Mouse (Mus musculus) kidney, adult 2 months (tissue): ENCODE measurements at regions not wholly inside any gene's neighbourhood (a gene's known extent, or its start where the extent isn't known, plus 50 kb on each side); places are given as distances from the start of the nearest gene placed in this dataset.

Source experiments
- CTCF ChIP-seq: fragments of 200-500 bp; conservative IDR thresholded peaks from 2 replicates; pipeline ENCODE4 v1.5.1; 2011; ENCODE audit warnings: low read depth, mild to moderate bottlenecking, control low read depth, low read length, moderate library complexity, mixed read lengths; ENCODE audit not compliant: insufficient read depth, insufficient read length
- POLR2A ChIP-seq: fragments of 200-500 bp; IDR thresholded peaks from one replicate; pipeline ENCODE4 v1.6.1; 2011; ENCODE audit warnings: low read depth, low read length, control low read depth

DNA sequence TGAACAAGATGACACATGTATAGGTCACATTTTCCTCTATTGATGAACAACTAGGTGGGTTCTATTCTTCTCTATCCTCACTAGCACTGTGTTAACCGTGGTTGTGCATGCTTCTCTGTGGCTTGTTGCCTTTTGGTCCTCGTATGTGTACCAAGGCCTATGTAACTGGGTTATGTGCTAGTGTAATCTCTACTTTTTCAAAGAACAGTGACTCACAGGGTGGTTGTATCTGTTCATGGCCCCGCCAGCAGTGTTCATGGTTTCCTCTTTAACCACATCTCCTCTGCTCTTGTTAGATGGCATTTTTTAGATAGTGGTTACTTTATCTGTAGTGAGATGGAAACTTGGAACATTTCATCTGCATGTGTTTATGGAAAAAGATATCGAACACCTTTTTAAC is 304.9 kb upstream of the Zfp637 start:
- TF ChIP-seq POLR2A (no peak), CTCF (no peak)
